Mouse (Mus musculus) thymus, adult 18-20 months (tissue): ENCODE data around the gene Zfp568.
"Not testable (repeated sequence)": the region's sequence is repeated elsewhere in the genome, so short reads cannot be mapped to it uniquely, and the experiment has no call there.

Experiments
- DNase-seq, 2 experiments: peaks; one replicate each; pipeline ENCODE4 v3.0.0; 2022; ENCODE audit warnings: mixed read lengths in 2 of 2

Zfp568 gene

GRCm38 (mm10) chr7:29983690-29984380 is at the start of gene Zfp568:
Zfp568 (plus strand) TSS chr7:29983955.
- peak; percentile 73 to 77 for DNase-seq

- DNase-seq = no peak
Observed at GRCm38 (mm10) chr7:29938856-29939255, 44.9 kb upstream of the Zfp568 start.

- DNase-seq = no peak
Observed at GRCm38 (mm10) chr7:29941027-29941426, 42.7 kb upstream of the Zfp568 start.

- DNase-seq = no peak
Observed at GRCm38 (mm10) chr7:29942740-29943139, 41.0 kb upstream of the Zfp568 start.

- no peak for DNase-seq
Observed at GRCm38 (mm10) chr7:29943720-29944119, 40.0 kb upstream of the Zfp568 start.

- no peak for DNase-seq
Observed at GRCm38 (mm10) chr7:29944201-29944600, 39.6 kb upstream of the Zfp568 start.

GRCm38 (mm10) chr7:29953086-29953485 is 30.7 kb upstream of the Zfp568 start:
- no peak for DNase-seq

GRCm38 (mm10) chr7:29953513-29954401 is 30.0 kb upstream of the Zfp568 start, which contains the start of gene Zfp74:
Zfp74 (minus strand) TSS chr7:29954089.
- peak; percentile 66 to 74 for DNase-seq

GRCm38 (mm10) chr7:29954731-29955130 is 29.0 kb upstream of the Zfp568 start:
- DNase-seq = no peak

GRCm38 (mm10) chr7:29956257-29956656 is 27.5 kb upstream of the Zfp568 start:
- DNase-seq = no peak

GRCm38 (mm10) chr7:29958125-29958724 is 25.5 kb upstream of the Zfp568 start:
- DNase-seq = no peak

- no peak for DNase-seq
Observed at GRCm38 (mm10) chr7:29959004-29959403, 24.8 kb upstream of the Zfp568 start.

- not testable (repeated sequence) for DNase-seq
Observed at GRCm38 (mm10) chr7:29965115-29965810, 18.5 kb upstream of the Zfp568 start.

GRCm38 (mm10) chr7:29970686-29971085 is 13.1 kb upstream of the Zfp568 start:
- no peak for DNase-seq

- no peak for DNase-seq
Observed at GRCm38 (mm10) chr7:29980761-29981160, 3.0 kb upstream of the Zfp568 start.

GRCm38 (mm10) chr7:29981455-29981854 is 2.3 kb upstream of the Zfp568 start:
- no peak for DNase-seq

- no peak for DNase-seq
Observed at GRCm38 (mm10) chr7:29981860-29982259, 1.9 kb upstream of the Zfp568 start.

GRCm38 (mm10) chr7:29982341-29982740 is 1.4 kb upstream of the Zfp568 start:
- DNase-seq = no peak

- DNase-seq = peak in 1 of 2 experiments; percentile 4
Observed at GRCm38 (mm10) chr7:29982931-29983330, 824 bp upstream of the Zfp568 start.

- no peak for DNase-seq
Observed at GRCm38 (mm10) chr7:29983340-29983689, 440 bp upstream of the Zfp568 start.

GRCm38 (mm10) chr7:29986101-29986500 is 2.3 kb downstream of the Zfp568 start:
- DNase-seq = no peak

GRCm38 (mm10) chr7:29987551-29987950 is 3.8 kb downstream of the Zfp568 start:
- DNase-seq = no peak

- no peak for DNase-seq
Observed at GRCm38 (mm10) chr7:29989031-29989430, 5.3 kb downstream of the Zfp568 start.
